Mouse (Mus musculus): Measurements from ENCODE around the gene Jazf1.

- no peak for TF ChIP-seq POLR2A (IDR thresholded peaks at IDR 0.05; ENCODE audit: insufficient read depth, low read length)
- TF ChIP-seq CTCF (IDR thresholded peaks at IDR 0.05; ENCODE audit: low read depth, low read length) = no peak
Measured at GRCm38 (mm10) chr6:53010286-53010685, 58.1 kb downstream of the Jazf1 start.
